Mouse (Mus musculus) heart, adult 18-20 months (tissue): ENCODE measurements around the gene Gm10377. TPM values are rescaled to one million over a fixed set of nuclear protein-coding genes. Genes with fewer than 3 reads are reported as not detected.
"Not testable (repeated sequence)": the region's sequence is repeated elsewhere in the genome, so short reads cannot be mapped to it uniquely, and the experiment has no call there.

Experiments
- DNase-seq, 2 experiments: peaks; one replicate each; pipeline ENCODE4 v3.0.0; 2021 to 2022; ENCODE audit warnings: mixed read lengths in 1 of 2
- long read RNA-seq, 2 experiments: library from polyadenylated mRNA; stranded (forward); transcript quantifications; one replicate each; pipeline ENCODE4 v2.0.0; 2021
- total RNA-seq, 2 experiments: library from RNA; stranded (reverse); gene quantifications; 2 replicates each; pipeline ENCODE4 v1.2.3; 2021

The Gm10377 gene
- not detected for total RNA-seq
- long read RNA-seq, experiment 1: 0 reads
- long read RNA-seq, experiment 2: 0 reads

DNA sequence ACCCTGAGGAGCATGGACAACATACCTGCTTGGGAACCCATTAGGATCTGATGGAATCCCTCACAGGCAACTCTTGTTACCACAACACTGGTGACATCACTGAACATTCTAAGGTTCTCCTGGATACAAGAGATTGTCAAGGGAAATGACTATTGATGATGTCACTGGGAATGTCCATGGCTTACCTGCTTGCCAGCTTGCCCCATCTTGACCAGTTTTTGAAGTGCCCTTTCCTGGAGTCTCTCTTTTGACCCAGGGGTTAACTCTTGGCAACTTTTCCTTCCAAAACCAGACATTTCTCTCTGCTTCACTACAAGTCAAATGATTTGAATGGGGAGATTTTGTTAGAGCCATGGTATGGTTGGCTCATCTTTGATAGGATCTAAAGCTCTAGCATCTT, at the start of gene Gm10377:
Gm10377 (minus strand) TSS at position 101 of the 400 bp plus-strand sequence.
- not testable (repeated sequence) for DNase-seq

DNA sequence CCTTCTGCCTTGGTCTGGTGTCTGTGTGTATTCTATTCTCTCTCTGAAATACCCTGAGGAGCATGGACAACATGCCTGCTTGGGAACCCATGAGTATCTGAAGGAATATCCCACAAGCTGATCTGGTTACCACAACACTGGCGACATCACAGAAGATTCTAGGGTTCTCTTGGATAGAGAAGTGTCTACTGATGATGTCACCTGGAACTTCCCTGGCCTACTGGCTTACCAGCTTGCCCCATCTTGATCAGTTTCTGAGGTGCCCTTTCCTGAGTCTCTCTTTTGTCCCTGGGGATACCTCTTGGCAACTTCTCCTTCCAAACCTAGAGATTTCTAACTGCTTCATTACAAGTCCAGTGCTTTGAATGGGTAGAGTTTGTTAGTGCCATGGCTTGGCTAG, 29.1 kb downstream of the Gm10377 start, which contains the start of gene Gm3015:
Gm3015 (minus strand) TSS at position 101 of the 400 bp plus-strand sequence.
- not testable (repeated sequence) for DNase-seq

Other genes starting within 250 kb of the Gm10377 start
- not detected for gene Gm17124, start 198.1 kb downstream of the Gm10377 start, total RNA-seq
- gene Gm3633, start 156.1 kb downstream of the Gm10377 start, total RNA-seq: not detected
- gene Gm10378, start 142.0 kb downstream of the Gm10377 start, total RNA-seq: not detected
- not detected for gene Gm3015, start 29.2 kb downstream of the Gm10377 start, total RNA-seq
- not detected for gene Gm21977, start 55.5 kb upstream of the Gm10377 start, total RNA-seq
- not detected for gene Gm8082, start 195.6 kb upstream of the Gm10377 start, total RNA-seq
- not detected for gene Gm10376, start 217.6 kb upstream of the Gm10377 start, total RNA-seq